Mouse (Mus musculus) stomach, embryonic 16.5 days (tissue): ENCODE measurements at regions not wholly inside any gene's neighbourhood (a gene's known extent, or its start where the extent isn't known, plus 50 kb on each side); places are given as distances from the start of the nearest gene placed in this dataset.
A peak's percentile ranks its signal among the peaks of the same experiment; 100 is the strongest.

Experiments used
- ATAC-seq: fragments of 200-750 bp; cut with Nextera tagmentation; 2 replicates; pipeline ENCODE4 v1.8.0; 2017; ENCODE audit warnings: moderate number of reproducible peaks, moderate TSS enrichment; ENCODE audit not compliant: insufficient read depth, low FRiP score
- H3K27ac ChIP-seq: fragments of 300-500 bp; sonication (generic); 2 replicates; pipeline ENCODE4 v1.5.1; 2014; ENCODE audit warnings: low read length
- H3K27me3 ChIP-seq: fragments of 300-500 bp; sonication (generic); 2 replicates; pipeline ENCODE4 v1.6.1; 2014; ENCODE audit warnings: low read length, control low read depth, mixed read lengths; ENCODE audit not compliant: control insufficient read depth, insufficient read depth
- H3K36me3 ChIP-seq: fragments of 300-500 bp; sonication (generic); 2 replicates; pipeline ENCODE4 v1.6.1; 2014; ENCODE audit warnings: low read length; ENCODE audit not compliant: control insufficient read depth, insufficient read depth
- H3K4me1 ChIP-seq: fragments of 300-500 bp; sonication (generic); 2 replicates; pipeline ENCODE4 v1.6.1; 2014; ENCODE audit warnings: low read length, control low read depth, mixed read lengths; ENCODE audit not compliant: control insufficient read depth, insufficient read depth
- H3K4me2 ChIP-seq: fragments of 300-500 bp; sonication (generic); 2 replicates; pipeline ENCODE4 v1.6.1; 2014; ENCODE audit warnings: low read depth, low read length, mixed read lengths
- H3K4me3 ChIP-seq: fragments of 300-500 bp; sonication (generic); replicated peaks from 2 replicates; pipeline ENCODE4 v1.5.1; 2014; ENCODE audit warnings: mild to moderate bottlenecking, low read length
- H3K9ac ChIP-seq: fragments of 300-500 bp; sonication (generic); 2 replicates; pipeline ENCODE4 v1.6.1; 2014; ENCODE audit warnings: low read length
- H3K9me3 ChIP-seq: fragments of 300-500 bp; sonication (generic); replicated peaks from 2 replicates; pipeline ENCODE4 v1.6.1; 2016; ENCODE audit warnings: low read length, control low read depth; ENCODE audit not compliant: control insufficient read depth
- WGBS: fragments of 180-500 bp; shearing (Covaris S2); extraction: QIAGEN DNeasy Blood & Tissue Kit; methylation state at CpG from one replicate; pipeline ENCODE4 v1.1.7; 2014; 5-methylcytosine and 5-hydroxymethylcytosine counted together

DNA sequence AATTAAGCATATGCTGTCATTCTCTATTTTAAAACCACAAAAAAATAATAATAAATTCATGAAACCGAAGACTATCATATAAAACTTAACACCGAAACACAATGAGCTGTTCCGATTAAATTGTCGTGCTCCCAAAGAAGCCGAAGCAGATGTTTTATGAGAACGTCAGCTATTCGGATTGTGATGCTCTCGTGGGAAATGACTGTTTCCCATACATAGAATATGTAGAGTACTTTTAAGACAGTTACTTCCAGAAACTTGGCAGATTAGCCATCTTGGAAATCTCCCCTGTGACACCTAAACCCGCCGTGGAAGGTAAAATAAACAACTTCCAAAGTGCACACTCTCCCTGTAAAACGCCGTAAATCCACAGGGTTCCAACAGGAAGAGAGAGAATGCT, 162.4 kb upstream of the Fbxl17 start:
- Histone ChIP-seq H3K36me3 (no peaks in the 10 kb centered on the region), H3K9ac (no peak overlapping the region), H3K4me1 (no peaks in the 10 kb centered on the region), H3K4me3 (no peak overlapping the region), H3K27me3 (no peaks in the 10 kb centered on the region), H3K27ac (peak overlapping the region; percentile 94), H3K4me2 (peak overlapping the region; percentile 25; the same call in 1 of the 2 replicates), H3K9me3 (no peaks in the 10 kb centered on the region)
- ATAC-seq, result no peak
- WGBS, result 43% methylated on average over 12 of the region's 12 CpGs

DNA sequence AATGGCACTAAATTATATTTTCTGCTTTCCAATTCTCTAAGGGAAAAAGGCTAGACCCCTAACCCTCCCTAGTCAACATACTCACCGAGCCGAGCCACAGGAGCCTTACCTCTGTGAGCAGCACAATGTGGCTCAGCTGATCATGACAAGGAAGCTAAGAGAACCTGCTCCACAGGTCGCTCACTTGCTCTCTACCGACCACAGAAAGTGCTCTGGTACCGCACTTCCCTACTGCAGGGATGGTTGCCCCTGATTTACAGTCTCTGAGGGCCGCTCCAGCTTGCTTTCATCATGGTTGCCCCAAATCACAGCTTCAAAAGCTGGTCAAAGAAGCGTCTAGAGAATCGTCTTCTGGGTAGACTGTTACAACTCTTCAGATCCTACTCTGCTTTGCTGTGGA, 177.0 kb upstream of the Fbxl17 start:
- ATAC-seq, result no peak
- Histone ChIP-seq H3K4me3 (no peak overlapping the region), H3K27me3 (no peaks in the 10 kb centered on the region), H3K27ac (no peak overlapping the region), H3K36me3 (no peaks in the 10 kb centered on the region), H3K4me1 (no peaks in the 10 kb centered on the region), H3K9ac (no peak overlapping the region), H3K9me3 (no peaks in the 10 kb centered on the region), H3K4me2 (no peak overlapping the region)
- WGBS, result 82% methylated on average over 8 of the region's 8 CpGs

DNA sequence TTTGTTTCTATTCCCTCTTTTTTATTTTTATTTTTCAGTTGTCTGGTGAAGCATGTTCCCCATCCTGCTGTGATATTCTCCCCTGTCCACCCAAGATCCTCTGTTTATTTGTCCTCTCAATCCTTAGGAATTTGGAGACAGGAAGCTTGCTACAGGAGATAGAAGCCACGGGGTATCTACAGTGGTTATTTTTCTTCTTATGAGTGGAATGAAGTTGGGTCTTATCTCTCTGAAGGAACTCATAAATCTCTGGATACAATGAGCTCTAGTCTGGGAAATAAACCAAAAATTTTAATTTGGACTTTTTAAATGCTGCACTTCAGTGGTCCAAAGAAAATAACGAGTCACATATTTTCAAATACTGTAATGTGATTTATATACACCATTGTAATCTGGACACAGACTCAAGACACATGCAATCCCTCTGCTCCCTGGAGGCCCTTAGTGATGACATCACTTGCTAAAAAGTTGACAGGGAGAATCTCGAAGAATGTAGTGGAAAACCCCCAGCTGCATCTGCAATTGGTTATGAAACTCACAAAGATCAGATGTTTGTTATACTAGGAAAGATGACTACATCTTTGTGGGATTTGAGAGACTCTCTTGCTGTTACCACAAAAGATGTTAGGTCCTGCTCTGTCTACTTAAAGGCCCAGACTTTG, 178.3 kb upstream of the Fbxl17 start:
- H3K9ac ChIP-seq, result no peak overlapping the region
- H3K4me3 ChIP-seq, result no peak overlapping the region
- ATAC-seq, result peak; percentile 88
- H3K27ac ChIP-seq, result peak overlapping the region; percentile 84
- H3K36me3 ChIP-seq, result no peaks in the 10 kb centered on the region
- no peak overlapping the region for H3K4me2 ChIP-seq
- 40% methylated on average over 3 of the region's 3 CpGs for WGBS
- no peaks in the 10 kb centered on the region for H3K27me3 ChIP-seq
- H3K4me1 ChIP-seq, result no peaks in the 10 kb centered on the region
- H3K9me3 ChIP-seq, result no peaks in the 10 kb centered on the region

DNA sequence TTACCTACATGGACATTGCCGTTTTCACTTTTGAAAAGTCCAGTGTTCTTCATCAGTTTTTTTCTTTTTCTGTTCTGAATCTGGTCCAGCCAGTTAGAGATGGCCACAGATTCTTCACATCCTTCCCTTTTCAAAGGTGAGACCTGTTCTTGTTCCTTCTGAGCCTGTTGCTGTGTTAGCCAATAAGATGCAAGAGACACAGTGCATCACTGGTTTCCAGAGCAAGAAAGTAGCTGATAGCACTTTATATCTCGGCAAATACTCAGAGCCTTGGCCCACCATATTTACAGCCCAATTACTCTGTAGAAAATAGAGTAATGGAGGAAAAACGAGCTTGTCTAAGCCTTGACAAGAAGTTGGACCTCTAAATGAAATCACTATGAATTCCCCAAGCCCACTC, 180.7 kb upstream of the Fbxl17 start:
- no peaks in the 10 kb centered on the region for H3K27me3 ChIP-seq
- ATAC-seq, result no peak
- H3K4me2 ChIP-seq, result no peak overlapping the region
- no peaks in the 10 kb centered on the region for H3K4me1 ChIP-seq
- H3K4me3 ChIP-seq, result no peak overlapping the region
- H3K36me3 ChIP-seq, result no peaks in the 10 kb centered on the region
- no peaks in the 10 kb centered on the region for H3K9me3 ChIP-seq
- H3K9ac ChIP-seq, result no peak overlapping the region
- H3K27ac ChIP-seq, result no peak overlapping the region
- 70% methylated on average over 3 of the region's 3 CpGs for WGBS

DNA sequence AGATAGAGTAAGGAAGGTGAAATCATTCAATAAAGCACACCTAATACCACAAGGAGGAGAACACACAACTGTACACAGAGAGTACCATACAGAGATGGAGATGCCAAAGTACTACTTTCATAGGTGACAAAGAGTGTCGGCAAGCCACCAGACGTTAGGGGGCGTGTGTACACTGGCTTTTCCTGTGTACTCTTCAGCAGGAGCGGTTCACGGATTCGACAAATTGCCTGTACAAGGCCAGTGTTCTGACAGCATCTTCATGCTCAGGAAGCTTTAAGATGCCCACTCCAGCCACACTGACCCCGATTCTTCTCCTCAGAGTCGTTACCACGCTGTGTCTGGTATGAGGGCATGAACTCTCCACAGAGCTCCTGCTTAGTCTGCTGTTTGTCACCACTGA, 179.5 kb upstream of the Fer start:
- Histone ChIP-seq H3K4me1 (no peaks in the 10 kb centered on the region), H3K27me3 (no peaks in the 10 kb centered on the region), H3K9ac (no peak overlapping the region), H3K27ac (no peak overlapping the region), H3K4me3 (no peak overlapping the region), H3K36me3 (no peaks in the 10 kb centered on the region), H3K9me3 (no peaks in the 10 kb centered on the region), H3K4me2 (no peak overlapping the region)
- 66% methylated on average over 9 of the region's 9 CpGs for WGBS
- no peak for ATAC-seq

DNA sequence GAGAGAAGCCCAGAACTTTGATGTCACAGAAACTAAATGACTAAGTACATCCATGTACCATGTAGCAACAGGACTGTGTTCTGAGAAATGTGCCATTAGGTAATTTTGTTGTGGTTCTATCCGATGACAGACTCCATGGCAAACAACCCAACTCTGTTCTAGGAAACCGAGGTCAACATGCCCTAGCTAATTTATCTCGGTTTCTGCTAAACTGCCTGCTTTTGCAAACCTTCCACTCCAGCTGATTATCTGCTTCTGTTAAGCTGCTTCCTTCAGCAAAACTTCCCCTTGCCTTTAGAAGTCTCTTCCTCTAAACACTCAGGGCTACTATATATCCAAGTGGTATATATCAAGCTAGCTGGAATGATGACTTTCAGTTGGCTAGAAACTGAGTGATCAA, 178.8 kb upstream of the Fer start:
- WGBS, result 55% methylated on average over 3 of the region's 3 CpGs
- no peaks in the 10 kb centered on the region for H3K4me1 ChIP-seq
- ATAC-seq, result no peak
- no peak overlapping the region for H3K4me3 ChIP-seq
- H3K4me2 ChIP-seq, result no peak overlapping the region
- H3K9me3 ChIP-seq, result no peaks in the 10 kb centered on the region
- no peak overlapping the region for H3K9ac ChIP-seq
- H3K27ac ChIP-seq, result no peak overlapping the region
- H3K36me3 ChIP-seq, result no peaks in the 10 kb centered on the region
- no peaks in the 10 kb centered on the region for H3K27me3 ChIP-seq

- WGBS, result 63% methylated on average over 4 of the region's 4 CpGs
- no peaks in the 10 kb centered on the region for H3K4me1 ChIP-seq
- no peak for ATAC-seq
- no peaks in the 10 kb centered on the region for H3K9me3 ChIP-seq
- no peak overlapping the region for H3K27ac ChIP-seq
- H3K27me3 ChIP-seq, result no peaks in the 10 kb centered on the region
- no peak overlapping the region for H3K4me3 ChIP-seq
- no peak overlapping the region for H3K4me2 ChIP-seq
- H3K9ac ChIP-seq, result no peak overlapping the region
- H3K36me3 ChIP-seq, result no peaks in the 10 kb centered on the region
These were observed 176.9 kb upstream of the Fer start for GRCm38 (mm10) chr17:63685956-63686355.

- Histone ChIP-seq H3K4me1 (no peaks in the 10 kb centered on the region), H3K4me2 (no peak overlapping the region), H3K9me3 (no peaks in the 10 kb centered on the region), H3K27me3 (no peaks in the 10 kb centered on the region), H3K4me3 (no peak overlapping the region), H3K9ac (no peak overlapping the region), H3K27ac (no peak overlapping the region), H3K36me3 (no peaks in the 10 kb centered on the region)
- WGBS, result 77% methylated on average over 4 of the region's 4 CpGs
- ATAC-seq, result no peak
These were observed 176.5 kb upstream of the Fer start for GRCm38 (mm10) chr17:63686361-63686760.

GRCm38 (mm10) chr17:63689291-63689690, 173.6 kb upstream of the Fer start:
- 84% methylated on average over 8 of the region's 8 CpGs for WGBS
- no peaks in the 10 kb centered on the region for H3K36me3 ChIP-seq

More at GRCm38 (mm10) chr17:63689291-63689690, 173.6 kb upstream of the Fer start:
- Histone ChIP-seq H3K4me3 (no peak overlapping the region), H3K9ac (no peak overlapping the region), H3K27ac (no peak overlapping the region), H3K4me2 (no peak overlapping the region), H3K27me3 (no peaks in the 10 kb centered on the region), H3K4me1 (no peaks in the 10 kb centered on the region), H3K9me3 (no peaks in the 10 kb centered on the region)
- ATAC-seq, result no peak
